In the genomic region with DNA sequence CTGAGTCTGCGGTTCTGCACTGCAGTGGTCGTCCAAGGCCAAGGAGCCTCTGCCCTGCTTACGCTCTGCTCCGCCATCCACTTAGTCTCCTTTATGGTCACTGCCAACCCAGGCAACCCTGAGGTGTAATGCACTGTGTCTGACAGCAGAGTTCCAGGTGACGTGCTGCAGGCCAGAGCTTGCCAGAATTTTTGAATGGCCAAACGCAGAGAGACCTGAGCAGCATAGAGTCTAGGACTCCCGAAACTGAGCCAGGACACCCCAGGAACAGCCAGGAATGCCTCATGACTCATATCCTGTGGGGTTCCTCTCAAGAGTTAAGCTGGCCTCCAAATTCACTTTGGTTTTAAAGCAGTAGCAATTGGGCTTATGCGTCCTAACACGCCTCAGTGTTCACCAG, we compare ENCODE assay signal across 28 mouse cellular contexts.
A peak's percentile ranks its signal among the peaks of the same experiment; 100 is the strongest.
DNase-seq lines count a peak whose midpoint lies in the region; ATAC-seq lines count a peak whose summit lies in the region.
"Had no signal": no experiment of that assay in that cellular context is flagged by ENCODE, and none has a peak within 500 bp of the region (broad histone marks: within the 10 kb centered on the region; RNA-seq: fewer than 3 reads in every experiment).

No protein-coding gene starts in this region.

- peaks cover 18% of the 10 kb centered on the region; the same call in 1 of the 2 replicates for H3K4me1 ChIP-seq in neural tube, embryonic 12.5 days
- peaks cover 14% of the 10 kb centered on the region for H3K4me1 ChIP-seq in neural tube, embryonic 15.5 days
- H3K4me1 ChIP-seq in intestine, embryonic 15.5 days (replicated peaks), result peaks cover 4% of the 10 kb centered on the region; the same call in 1 of the 2 replicates
- H3K4me1 ChIP-seq: stomach, embryonic 15.5 days had no signal

- H3K27me3 ChIP-seq in neural tube, embryonic 12.5 days (replicated peaks), result no peaks in the 10 kb centered on the region
- H3K27me3 ChIP-seq in neural tube, embryonic 15.5 days (replicated peaks), result peaks cover 10% of the 10 kb centered on the region; the same call in 1 of the 2 replicates
- H3K27me3 ChIP-seq in intestine, embryonic 15.5 days (replicated peaks), result no peaks in the 10 kb centered on the region
- H3K27me3 ChIP-seq: stomach, embryonic 15.5 days had no signal

- 0 out of 2 replicates have a peak overlapping the region, but pooled peaks have one; percentile 13 for H3K9ac ChIP-seq in neural tube, embryonic 12.5 days
- H3K9ac ChIP-seq in neural tube, embryonic 15.5 days (replicated peaks), result no peak overlapping the region
- no peak overlapping the region for H3K9ac ChIP-seq in intestine, embryonic 15.5 days
- H3K9ac ChIP-seq: embryonic facial prominence, embryonic 13.5 days; hindbrain, embryonic 14.5 days; kidney, embryonic 15.5 days; liver, embryonic 14.5 days; midbrain, embryonic 15.5 days; stomach, embryonic 15.5 days had no signal

- H3K9me3 ChIP-seq in neural tube, embryonic 12.5 days, result no peaks in the 10 kb centered on the region
- no peaks in the 10 kb centered on the region for H3K9me3 ChIP-seq in neural tube, embryonic 15.5 days (replicated peaks)
- no peaks in the 10 kb centered on the region for H3K9me3 ChIP-seq in intestine, embryonic 15.5 days
- H3K9me3 ChIP-seq: embryonic facial prominence, embryonic 13.5 days; kidney, embryonic 15.5 days; midbrain, embryonic 10.5 days; midbrain, embryonic 15.5 days; stomach, embryonic 15.5 days had no signal

- H3K27ac ChIP-seq in neural tube, embryonic 12.5 days, result no peak overlapping the region
- H3K27ac ChIP-seq in neural tube, embryonic 15.5 days (replicated peaks), result no peak overlapping the region
- no peak overlapping the region for H3K27ac ChIP-seq in intestine, embryonic 15.5 days
- H3K27ac ChIP-seq: embryonic facial prominence, embryonic 13.5 days; hindbrain, embryonic 14.5 days; kidney, embryonic 15.5 days; layer of hippocampus, adult 2 months; liver, embryonic 14.5 days; midbrain, embryonic 10.5 days; midbrain, embryonic 15.5 days; stomach, embryonic 15.5 days had no signal

- 95% methylated on average over 9 of the region's 9 CpGs for WGBS in neural tube, embryonic 12.5 days
- 92% methylated on average over 9 of the region's 9 CpGs for WGBS in neural tube, embryonic 15.5 days
- WGBS in intestine, embryonic 15.5 days, result 86% methylated on average over 9 of the region's 9 CpGs

- ATAC-seq in neural tube, embryonic 12.5 days (ENCODE audit: low FRiP score, low read depth), result no peak
- ATAC-seq in neural tube, embryonic 15.5 days (ENCODE audit: low FRiP score), result no peak
- no peak for ATAC-seq in intestine, embryonic 15.5 days
- ATAC-seq: forebrain, embryonic 16.5 days; inflammation-experienced regulatory T-cells, adult 6 months; midbrain, embryonic 15.5 days had no signal

- no peaks in the 10 kb centered on the region for H3K36me3 ChIP-seq in neural tube, embryonic 12.5 days
- H3K36me3 ChIP-seq in neural tube, embryonic 15.5 days, result no peaks in the 10 kb centered on the region
- no peaks in the 10 kb centered on the region for H3K36me3 ChIP-seq in intestine, embryonic 15.5 days
- H3K36me3 ChIP-seq: embryonic facial prominence, embryonic 13.5 days; G1E; kidney, embryonic 15.5 days; midbrain, embryonic 10.5 days; midbrain, embryonic 15.5 days; stomach, embryonic 15.5 days had no signal

- peak; percentile 11 to 17 for DNase-seq in cerebellum, adult 18-20 months
- DNase-seq in cerebellum, adult 11-12 months, result no peak
- DNase-seq in heart, adult 11 months, result peak; percentile 82
- no peak for DNase-seq in heart, postnatal 25 days (ENCODE audit: low spot score)
- DNase-seq in layer of hippocampus, adult 9-10 months (ENCODE audit: low spot score), result no peak
- DNase-seq: adrenal gland, adult 8-10 months; heart, postnatal 14 days; kidney, adult 18-20 months; kidney, postnatal 25 days; left cerebral cortex, postnatal 4 days; liver; lung, adult 2 months; lung, postnatal 10 days; right cerebral cortex, postnatal 25 days had no signal

- H3K4me3 ChIP-seq in neural tube, embryonic 12.5 days, result no peak overlapping the region
- no peak overlapping the region for H3K4me3 ChIP-seq in neural tube, embryonic 15.5 days (replicated peaks)
- H3K4me3 ChIP-seq in intestine, embryonic 15.5 days (replicated peaks), result no peak overlapping the region
- H3K4me3 ChIP-seq: embryonic facial prominence, embryonic 13.5 days; kidney, embryonic 15.5 days; layer of hippocampus, adult 2 months; midbrain, embryonic 10.5 days; midbrain, embryonic 15.5 days; stomach, embryonic 15.5 days had no signal

- H3K4me2 ChIP-seq in neural tube, embryonic 12.5 days (replicated peaks), result peak overlapping the region; percentile 8; the same call in 1 of the 2 replicates
- no peak overlapping the region for H3K4me2 ChIP-seq in neural tube, embryonic 15.5 days
- no peak overlapping the region for H3K4me2 ChIP-seq in intestine, embryonic 15.5 days (replicated peaks)
- H3K4me2 ChIP-seq: embryonic facial prominence, embryonic 13.5 days; hindbrain, embryonic 14.5 days; kidney, embryonic 15.5 days; midbrain, embryonic 15.5 days; stomach, embryonic 15.5 days had no signal

- intact Hi-C loops in heart, postnatal 25 days (cut with DNase I), result no loop called here

Comparison
In these comparisons a context has a peak if more than half of its experiments do, and no peak if none do; other contexts are left out.
1. DNase-seq: peak in cerebellum, adult 18-20 months (2 of 2) and heart, adult 11 months (single experiment); none in cerebellum, adult 11-12 months (single experiment), heart, postnatal 25 days (single experiment) and layer of hippocampus, adult 9-10 months (single experiment).